In genomic region chr16:17015853-17016230, GRCm38 (mm10) we compare ENCODE assay signal across 19 mouse cellular contexts.
"Had no signal": no experiment of that assay in that cellular context is flagged by ENCODE, and none has a peak within 500 bp of the region (broad histone marks: within the 10 kb centered on the region; RNA-seq: fewer than 3 reads in every experiment).

No protein-coding gene starts in this region.

- H3K4me1 ChIP-seq: kidney, embryonic 15.5 days; midbrain, embryonic 12.5 days; midbrain, embryonic 15.5 days had no signal

- H3K9ac ChIP-seq: kidney, embryonic 15.5 days; limb, embryonic 12.5 days; limb, embryonic 15.5 days; liver, embryonic 14.5 days; liver, postnatal 0 days; lung, embryonic 14.5 days; midbrain, embryonic 12.5 days; midbrain, embryonic 15.5 days had no signal

- H3K27me3 ChIP-seq: kidney, embryonic 15.5 days; limb, embryonic 12.5 days; limb, embryonic 15.5 days; midbrain, embryonic 12.5 days; midbrain, embryonic 15.5 days had no signal

- DNase-seq: kidney, adult 8-10 months; kidney, postnatal 10 days; kidney, postnatal 36 days; layer of hippocampus, postnatal 36 days; liver, postnatal 0 days; lung, embryonic 14.5 days; thymus, adult 18-20 months; thymus, postnatal 14 days had no signal

- H3K4me3 ChIP-seq: kidney, embryonic 15.5 days; left cerebral cortex, adult 2 months; limb, embryonic 12.5 days; limb, embryonic 15.5 days; midbrain, embryonic 12.5 days; midbrain, embryonic 15.5 days; myocyte had no signal

- H3K9me3 ChIP-seq: kidney, embryonic 15.5 days; limb, embryonic 12.5 days; limb, embryonic 15.5 days; midbrain, embryonic 12.5 days; midbrain, embryonic 15.5 days had no signal

- H3K4me2 ChIP-seq: kidney, embryonic 15.5 days; limb, embryonic 12.5 days; limb, embryonic 15.5 days; liver, embryonic 11.5 days; lung, embryonic 14.5 days; midbrain, embryonic 12.5 days; midbrain, embryonic 15.5 days had no signal

- ATAC-seq: liver, postnatal 0 days; lung, postnatal 0 days; midbrain, embryonic 15.5 days had no signal

- H3K27ac ChIP-seq: kidney, embryonic 15.5 days; left cerebral cortex, adult 2 months; limb, embryonic 12.5 days; limb, embryonic 15.5 days; liver, embryonic 14.5 days; macrophage; midbrain, embryonic 12.5 days; midbrain, embryonic 15.5 days had no signal
